Mouse (Mus musculus): ENCODE results near the gene Trpc6. TPM values are rescaled to one million over a fixed set of nuclear protein-coding genes. Genes with fewer than 3 reads are reported as not detected.
A peak's percentile ranks its signal among the peaks of the same experiment; 100 is the strongest.

Gene Trpc6
- polyA plus RNA-seq (2016; fragmentation: Nextera tagmentation; extraction: Ambion mirVana) = 1.2 TPM in 2 replicates

DNA sequence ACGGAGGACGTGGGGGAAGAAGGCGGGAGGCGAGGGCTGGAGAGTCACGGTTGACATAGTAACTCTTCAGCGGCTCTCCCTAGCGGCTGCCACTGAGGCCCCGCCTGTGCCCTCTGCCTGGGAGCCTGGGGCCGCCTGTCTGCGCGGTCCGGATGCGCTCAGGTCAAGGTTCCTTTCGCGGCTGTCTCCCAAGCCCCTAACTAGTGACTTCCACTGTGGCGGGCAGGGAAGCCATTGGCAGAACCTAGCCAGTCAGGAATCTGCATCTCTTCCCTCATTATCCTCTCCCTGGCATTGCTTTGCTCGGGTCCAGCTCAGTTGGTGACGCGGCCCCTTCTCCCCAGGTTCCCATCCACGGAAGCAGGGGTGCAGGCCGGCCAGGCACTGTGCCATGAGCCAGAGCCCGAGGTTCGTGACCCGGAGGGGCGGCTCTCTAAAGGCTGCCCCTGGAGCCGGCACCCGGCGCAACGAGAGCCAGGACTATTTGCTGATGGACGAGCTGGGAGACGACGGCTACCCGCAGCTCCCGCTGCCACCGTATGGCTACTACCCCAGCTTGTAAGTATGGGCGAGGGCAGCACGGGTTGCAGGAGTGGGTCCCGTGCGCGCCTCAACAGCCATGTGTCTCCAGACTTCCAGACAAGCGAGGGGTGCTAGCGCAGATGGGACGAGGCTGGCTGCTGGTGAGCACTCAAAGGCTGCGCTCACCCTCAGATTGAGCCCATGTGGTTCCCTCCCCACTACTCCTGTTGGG lies at the start of gene Trpc6:
Gene Trpc6 (plus strand): TSS at position 102 of the 754 bp plus-strand sequence.
- no peaks in the 10 kb centered on the region for H3K36me3 ChIP-seq
- peak within 1 kb of the TSS; percentile 60 for H3K9ac ChIP-seq
- no peaks in the 10 kb centered on the region for H3K9me3 ChIP-seq (replicated peaks)
- H3K4me2 ChIP-seq (replicated peaks) = peak within 1 kb of the TSS; percentile 98
- ATAC-seq (ENCODE audit: low FRiP score) = peak; percentile 94
- H3K4me1 ChIP-seq = 0 out of 2 replicates have a peak, but pooled peaks cover 6% of the 10 kb centered on the region
- peaks cover 15% of the 10 kb centered on the region for H3K27me3 ChIP-seq
- H3K4me3 ChIP-seq = peak within 1 kb of the TSS; percentile 55
- WGBS = under 1% methylated on average over 44 of the region's 44 CpGs
- no peak within 1 kb of the TSS for H3K27ac ChIP-seq

DNA sequence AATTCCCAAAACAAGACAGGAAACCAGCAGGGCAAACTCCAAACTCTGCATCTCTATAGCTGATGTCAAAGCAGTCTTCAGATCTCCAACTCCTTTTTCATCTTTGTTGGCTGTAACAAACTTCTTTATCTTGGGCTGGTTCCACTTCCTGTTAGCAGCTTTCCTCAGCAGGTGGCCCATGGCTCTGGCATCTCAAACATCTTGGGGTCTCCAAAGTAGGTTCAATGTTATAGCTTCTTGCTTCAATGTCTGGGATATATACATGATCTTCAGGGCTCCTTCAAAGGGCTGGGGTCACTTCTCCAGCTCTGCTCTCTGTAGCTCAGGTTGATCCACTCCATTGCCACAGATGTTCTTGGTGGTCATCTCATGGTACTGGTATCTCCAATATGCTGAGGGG lies 23.0 kb upstream of the Trpc6 start:
- H3K27ac ChIP-seq = no peak overlapping the region
- no peaks in the 10 kb centered on the region for H3K36me3 ChIP-seq
- no peaks in the 10 kb centered on the region for H3K4me1 ChIP-seq
- ATAC-seq (ENCODE audit: low FRiP score) = no peak
- H3K27me3 ChIP-seq = no peaks in the 10 kb centered on the region
- no peaks in the 10 kb centered on the region for H3K9me3 ChIP-seq (replicated peaks)
- H3K4me2 ChIP-seq (replicated peaks) = no peak overlapping the region
- no peak overlapping the region for H3K4me3 ChIP-seq
- H3K9ac ChIP-seq = no peak overlapping the region

DNA sequence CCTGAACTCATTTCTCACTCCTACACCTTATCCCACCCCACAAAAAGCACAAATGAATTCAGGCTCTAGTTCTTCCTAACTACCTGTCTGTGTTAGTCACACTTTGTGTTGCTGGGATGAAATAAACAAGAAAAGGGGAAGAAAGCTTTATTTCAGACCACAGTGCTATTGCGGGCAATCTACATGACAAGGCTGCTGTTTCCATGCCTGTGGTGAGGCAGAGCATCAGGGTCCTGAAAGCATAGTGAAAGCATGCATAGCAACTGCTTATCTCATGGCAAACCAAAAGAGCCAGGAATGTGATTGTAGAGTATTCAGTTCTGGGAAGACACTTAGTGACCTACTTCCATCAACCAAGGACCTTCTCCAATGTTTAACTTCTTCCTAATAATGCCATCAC lies 10.3 kb upstream of the Trpc6 start:
- H3K4me2 ChIP-seq (replicated peaks) = no peak overlapping the region

DNA sequence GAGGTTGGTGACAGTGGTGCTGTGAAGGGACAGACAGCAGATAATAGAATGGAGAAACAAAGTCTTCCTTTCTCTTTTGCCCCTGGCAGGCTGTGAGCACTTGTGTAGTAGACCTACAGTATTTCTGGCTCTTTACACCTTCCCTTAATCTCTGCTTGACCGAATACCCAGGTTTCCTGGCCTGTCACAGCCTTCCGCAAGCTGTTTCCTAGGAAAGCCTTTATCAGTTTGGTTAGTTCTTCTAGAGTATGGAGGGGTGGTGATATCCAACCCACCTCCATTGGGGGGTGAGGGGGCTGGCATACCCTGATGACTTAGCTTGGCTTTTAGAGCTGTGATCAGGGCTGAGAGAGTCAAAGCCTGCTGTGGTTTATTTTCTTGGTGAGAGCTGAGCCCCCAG lies 1.3 kb downstream of the Trpc6 start:
- no peak for ATAC-seq (ENCODE audit: low FRiP score)
- Histone ChIP-seq H3K36me3 (no peaks in the 10 kb centered on the region), H3K4me1 (0 out of 2 replicates have a peak, but pooled peaks cover 6% of the 10 kb centered on the region), H3K27me3 (peaks cover 15% of the 10 kb centered on the region), H3K4me2 (replicated peaks) (no peak overlapping the region), H3K4me3 (no peak overlapping the region), H3K9me3 (replicated peaks) (no peaks in the 10 kb centered on the region), H3K27ac (no peak overlapping the region), H3K9ac (no peak overlapping the region)
- WGBS = 75% methylated on average over 2 of the region's 2 CpGs

More for the DNA sequence above, 10.3 kb upstream of the Trpc6 start:
- no peak overlapping the region for H3K27ac ChIP-seq
- 97% methylated on average over 1 of the region's 1 CpGs for WGBS
- no peak overlapping the region for H3K9ac ChIP-seq
- H3K9me3 ChIP-seq (replicated peaks) = no peaks in the 10 kb centered on the region
- H3K4me3 ChIP-seq = no peak overlapping the region
- H3K27me3 ChIP-seq = no peaks in the 10 kb centered on the region
- H3K4me1 ChIP-seq = no peaks in the 10 kb centered on the region
- ATAC-seq (ENCODE audit: low FRiP score) = no peak
- no peaks in the 10 kb centered on the region for H3K36me3 ChIP-seq

DNA sequence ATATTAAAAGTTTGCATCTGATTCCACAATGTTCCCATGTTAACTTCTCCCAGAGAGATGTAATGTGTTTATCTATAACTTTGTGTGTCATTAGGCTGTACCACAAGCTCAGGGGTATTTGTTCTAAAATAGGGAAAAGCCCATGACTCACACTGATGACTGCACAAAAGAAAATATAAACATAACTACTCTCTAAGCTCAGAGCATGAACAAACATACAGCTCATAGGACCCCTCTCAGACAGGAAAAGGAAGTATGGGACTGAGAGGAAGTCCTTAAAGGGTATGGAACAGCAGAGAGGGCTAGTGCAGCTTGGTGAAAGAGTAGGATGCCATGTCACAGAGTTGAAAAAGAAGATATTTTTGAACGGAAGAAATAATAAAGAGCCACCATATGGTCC lies 14.6 kb downstream of the Trpc6 start:
- no peaks in the 10 kb centered on the region for H3K4me1 ChIP-seq
- no peak overlapping the region for H3K4me2 ChIP-seq (replicated peaks)
- no peaks in the 10 kb centered on the region for H3K27me3 ChIP-seq
- WGBS = 71% methylated on average over 1 of the region's 1 CpGs
- H3K4me3 ChIP-seq = no peak overlapping the region
- H3K9ac ChIP-seq = no peak overlapping the region
- H3K9me3 ChIP-seq (replicated peaks) = no peaks in the 10 kb centered on the region
- no peaks in the 10 kb centered on the region for H3K36me3 ChIP-seq
- no peak overlapping the region for H3K27ac ChIP-seq
- no peak for ATAC-seq (ENCODE audit: low FRiP score)

DNA sequence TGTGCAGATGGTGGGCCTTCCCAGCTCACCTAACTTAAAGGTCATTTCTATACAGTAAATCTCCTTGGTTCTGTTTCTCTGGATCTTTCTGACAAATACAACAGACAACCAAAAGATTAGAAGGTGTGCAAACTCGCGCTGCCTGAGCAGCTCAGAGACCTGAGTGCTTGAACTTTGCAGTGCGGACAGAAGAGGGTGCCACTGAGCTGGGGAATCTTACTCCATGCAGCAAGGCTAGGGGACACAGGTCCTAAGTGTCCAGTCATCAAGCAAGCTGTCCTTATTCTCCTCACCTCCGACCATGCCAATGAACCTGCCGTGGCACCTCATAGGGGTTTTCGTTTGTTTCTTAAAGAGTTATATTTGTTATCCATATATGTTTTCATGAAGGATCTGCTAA lies 48.7 kb downstream of the Trpc6 start:
- ATAC-seq (ENCODE audit: low FRiP score) = no peak
- Histone ChIP-seq H3K27me3 (no peaks in the 10 kb centered on the region), H3K9me3 (replicated peaks) (no peaks in the 10 kb centered on the region), H3K4me2 (replicated peaks) (no peak overlapping the region), H3K4me1 (no peaks in the 10 kb centered on the region), H3K9ac (no peak overlapping the region), H3K36me3 (no peaks in the 10 kb centered on the region), H3K27ac (no peak overlapping the region), H3K4me3 (no peak overlapping the region)
- 57% methylated on average over 6 of the region's 6 CpGs for WGBS

DNA sequence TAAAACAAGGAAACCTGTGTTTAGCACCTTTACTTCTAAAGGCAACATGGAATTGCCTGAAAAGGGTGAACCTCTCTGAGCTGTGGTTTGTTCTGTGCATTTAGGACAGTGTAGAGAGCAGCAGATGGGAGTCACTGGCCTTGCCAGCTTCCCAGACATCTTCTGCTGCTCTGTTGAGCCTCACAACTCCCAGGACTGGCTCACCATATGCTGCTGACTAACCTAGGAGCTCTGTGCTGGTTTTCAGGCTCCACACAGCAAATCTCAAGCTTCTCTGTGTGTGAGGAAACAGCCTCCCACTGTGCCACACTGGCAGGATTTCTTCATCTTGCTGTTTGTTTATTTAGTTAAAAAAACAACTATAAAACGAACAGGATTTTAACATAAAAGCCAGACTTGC lies 53.1 kb downstream of the Trpc6 start:
- no peak for ATAC-seq (ENCODE audit: low FRiP score)

DNA sequence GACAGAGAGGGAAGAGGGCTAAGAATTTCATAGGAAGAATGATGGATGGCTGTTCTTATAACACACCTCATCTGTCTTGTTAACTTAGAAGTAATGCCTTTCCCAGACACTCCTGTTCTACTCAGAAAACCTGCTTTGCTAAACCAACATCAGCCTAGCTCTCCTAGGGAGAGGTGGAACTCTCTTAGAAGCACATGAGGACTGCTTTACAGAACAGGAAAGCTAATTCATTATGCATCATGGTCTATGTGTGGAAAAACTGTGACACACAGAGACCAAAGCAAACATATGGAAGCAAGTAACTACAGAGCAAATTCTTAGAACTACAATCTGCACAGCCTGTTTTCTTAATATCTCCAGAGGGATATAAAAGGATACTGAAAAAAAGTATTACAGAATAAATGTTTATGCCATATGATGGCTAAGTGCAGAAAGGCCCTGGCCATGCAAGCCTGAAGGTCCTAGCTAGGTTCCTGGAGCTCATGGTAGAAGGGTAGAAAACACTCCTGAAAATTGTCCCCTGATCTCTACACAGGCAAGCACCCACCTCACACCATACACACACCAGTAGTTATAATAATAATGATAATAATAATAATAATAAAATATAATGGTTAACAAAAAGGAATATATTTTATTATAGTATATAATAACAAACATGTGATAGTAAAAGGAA lies 63.0 kb downstream of the Trpc6 start:
- H3K9ac ChIP-seq = no peak overlapping the region
- H3K36me3 ChIP-seq = no peaks in the 10 kb centered on the region
- no peak overlapping the region for H3K4me3 ChIP-seq
- no peaks in the 10 kb centered on the region for H3K27me3 ChIP-seq
- no peaks in the 10 kb centered on the region for H3K9me3 ChIP-seq (replicated peaks)
- no peak overlapping the region for H3K4me2 ChIP-seq (replicated peaks)
- ATAC-seq (ENCODE audit: low FRiP score) = no peak
- H3K27ac ChIP-seq = no peak overlapping the region
- no peaks in the 10 kb centered on the region for H3K4me1 ChIP-seq

More for the DNA sequence above, 53.1 kb downstream of the Trpc6 start:
- Histone ChIP-seq H3K4me3 (no peak overlapping the region), H3K4me2 (replicated peaks) (no peak overlapping the region), H3K4me1 (no peaks in the 10 kb centered on the region), H3K27me3 (no peaks in the 10 kb centered on the region), H3K27ac (no peak overlapping the region), H3K9ac (no peak overlapping the region), H3K36me3 (no peaks in the 10 kb centered on the region), H3K9me3 (replicated peaks) (no peaks in the 10 kb centered on the region)
- 41% methylated on average over 1 of the region's 1 CpGs for WGBS

DNA sequence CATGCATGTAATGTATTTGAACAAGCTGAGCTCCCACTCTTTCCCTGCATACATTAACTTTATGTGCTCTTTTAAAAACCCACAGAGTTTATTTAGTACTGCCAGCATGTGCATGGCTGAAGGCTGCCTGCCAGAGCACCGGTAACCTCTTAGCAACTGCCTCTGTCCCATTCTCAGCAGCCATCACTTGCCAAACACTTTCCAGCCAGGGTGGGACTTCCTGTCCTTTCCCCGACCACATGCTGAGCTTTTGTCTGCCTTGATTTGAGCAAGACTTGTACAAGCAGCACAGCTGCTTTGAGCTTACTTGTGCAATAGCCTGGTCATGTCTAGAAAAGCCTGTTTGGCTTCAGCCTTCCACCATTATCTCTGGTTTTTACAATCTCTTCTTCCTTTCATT lies 90.4 kb downstream of the Trpc6 start:
- Histone ChIP-seq H3K27ac (no peak overlapping the region), H3K36me3 (no peaks in the 10 kb centered on the region), H3K9ac (no peak overlapping the region), H3K27me3 (no peaks in the 10 kb centered on the region), H3K4me3 (no peak overlapping the region), H3K4me1 (0 out of 2 replicates have a peak, but pooled peaks cover 2% of the 10 kb centered on the region), H3K4me2 (replicated peaks) (no peak overlapping the region), H3K9me3 (replicated peaks) (no peaks in the 10 kb centered on the region)
- 54% methylated on average over 2 of the region's 2 CpGs for WGBS
- ATAC-seq (ENCODE audit: low FRiP score) = no peak

DNA sequence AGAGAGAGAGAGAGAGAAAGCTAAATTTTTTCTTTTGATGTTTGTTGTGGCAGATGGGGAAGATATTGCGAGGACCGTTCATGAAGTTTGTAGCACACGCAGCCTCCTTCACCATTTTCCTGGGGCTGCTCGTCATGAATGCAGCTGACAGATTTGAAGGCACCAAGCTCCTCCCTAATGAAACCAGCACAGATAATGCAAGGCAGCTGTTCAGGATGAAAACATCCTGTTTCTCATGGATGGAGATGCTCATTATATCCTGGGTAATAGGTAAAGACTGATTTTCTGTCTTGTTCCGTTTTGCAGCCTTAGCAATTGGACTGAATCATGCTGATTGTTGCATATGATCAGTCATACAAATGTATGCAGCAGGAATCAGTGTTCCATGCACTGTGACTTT lies 99.5 kb downstream of the Trpc6 start:
- no peak overlapping the region for H3K4me2 ChIP-seq (replicated peaks)
- H3K27ac ChIP-seq = no peak overlapping the region
- no peaks in the 10 kb centered on the region for H3K4me1 ChIP-seq
- no peak overlapping the region for H3K9ac ChIP-seq
- H3K27me3 ChIP-seq = no peaks in the 10 kb centered on the region
- ATAC-seq (ENCODE audit: low FRiP score) = no peak
- no peaks in the 10 kb centered on the region for H3K36me3 ChIP-seq
- no peaks in the 10 kb centered on the region for H3K9me3 ChIP-seq (replicated peaks)
- H3K4me3 ChIP-seq = no peak overlapping the region
- 76% methylated on average over 5 of the region's 5 CpGs for WGBS

DNA sequence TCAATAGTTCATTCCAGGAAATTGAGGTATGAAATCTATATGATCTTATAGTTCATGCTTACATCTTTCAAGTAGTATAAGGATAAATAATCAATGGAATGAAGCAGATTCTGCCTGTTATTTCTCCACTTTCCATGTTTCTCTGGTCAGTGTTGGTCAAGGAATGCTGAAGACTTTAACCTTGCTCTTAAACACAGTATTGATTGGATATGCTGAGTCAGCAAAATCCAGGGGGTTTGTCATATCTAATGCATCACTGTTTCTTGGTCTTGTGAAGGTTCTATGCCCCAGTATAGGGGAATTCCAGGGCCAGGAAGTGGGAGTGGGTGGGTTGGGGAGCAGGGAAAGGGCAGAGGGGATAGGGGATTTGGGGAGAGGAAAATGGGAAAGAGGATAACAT lies 111.4 kb downstream of the Trpc6 start:
- Histone ChIP-seq H3K9ac (no peak overlapping the region), H3K27me3 (no peaks in the 10 kb centered on the region), H3K36me3 (no peaks in the 10 kb centered on the region), H3K4me3 (no peak overlapping the region), H3K4me1 (no peaks in the 10 kb centered on the region), H3K4me2 (replicated peaks) (no peak overlapping the region), H3K27ac (no peak overlapping the region), H3K9me3 (replicated peaks) (no peaks in the 10 kb centered on the region)
- no peak for ATAC-seq (ENCODE audit: low FRiP score)

DNA sequence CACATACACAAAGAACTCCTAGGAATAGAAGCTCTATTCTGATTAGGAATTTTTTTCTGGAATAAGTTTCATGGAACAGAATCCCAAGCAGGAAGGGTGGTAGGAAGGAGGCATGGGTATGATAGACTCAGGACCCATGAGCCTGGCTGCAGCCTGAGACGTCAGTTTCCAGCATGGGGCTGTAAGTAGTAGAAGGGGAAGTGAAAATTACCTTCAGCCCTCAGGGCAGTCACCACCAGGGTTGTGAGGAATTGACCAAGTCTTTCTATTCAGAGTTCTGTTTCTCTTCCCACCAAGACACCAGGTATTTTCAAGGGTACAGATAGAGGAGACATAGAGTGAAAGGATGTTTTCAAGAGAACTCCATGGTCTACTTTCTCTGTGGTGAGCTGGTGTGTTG lies 129.0 kb downstream of the Trpc6 start:
- Histone ChIP-seq H3K4me1 (no peaks in the 10 kb centered on the region), H3K4me3 (no peak overlapping the region), H3K9ac (no peak overlapping the region), H3K9me3 (replicated peaks) (no peaks in the 10 kb centered on the region), H3K36me3 (no peaks in the 10 kb centered on the region), H3K27ac (no peak overlapping the region), H3K4me2 (replicated peaks) (no peak overlapping the region), H3K27me3 (no peaks in the 10 kb centered on the region)
- WGBS = 62% methylated on average over 1 of the region's 1 CpGs
- ATAC-seq (ENCODE audit: low FRiP score) = no peak

DNA sequence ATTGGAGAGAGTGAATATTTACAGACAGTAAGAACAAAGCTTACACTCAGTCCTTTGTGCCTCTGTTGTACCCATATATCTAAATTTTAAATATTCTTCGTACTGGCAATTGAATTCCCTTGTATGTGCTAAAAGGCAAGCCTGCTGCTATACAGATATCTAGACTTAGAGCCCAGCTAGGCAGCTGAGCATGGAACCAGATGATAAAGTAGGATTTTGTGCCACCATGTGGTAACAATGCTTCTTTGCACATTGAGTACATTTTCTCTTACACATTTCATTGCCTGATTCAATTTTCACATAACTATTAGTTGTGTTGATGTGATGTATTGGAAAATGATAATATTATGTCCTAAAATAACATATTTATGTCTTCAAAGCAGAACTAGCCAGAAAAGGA lies 132.7 kb downstream of the Trpc6 start:
- Histone ChIP-seq H3K9ac (no peak overlapping the region), H3K4me3 (no peak overlapping the region), H3K4me1 (no peaks in the 10 kb centered on the region), H3K9me3 (replicated peaks) (no peaks in the 10 kb centered on the region), H3K27me3 (no peaks in the 10 kb centered on the region), H3K4me2 (replicated peaks) (no peak overlapping the region), H3K36me3 (no peaks in the 10 kb centered on the region), H3K27ac (no peak overlapping the region)
- ATAC-seq (ENCODE audit: low FRiP score) = no peak
- 64% methylated on average over 1 of the region's 1 CpGs for WGBS

All from hindbrain, embryonic 12.5 days (tissue).